Mouse (Mus musculus) cortical plate, adult 2 months (tissue): Measurements from ENCODE around the gene Olfr1047. TPM values are rescaled to one million over a fixed set of nuclear protein-coding genes. Genes with fewer than 3 reads are reported as not detected.
"Not testable (repeated sequence)": the region's sequence is repeated elsewhere in the genome, so short reads cannot be mapped to it uniquely, and the experiment has no call there.

Experiments used
- H3K27ac ChIP-seq: fragments of 200-500 bp; 2 replicates; pipeline ENCODE4 v1.5.1; 2012; ENCODE audit warnings: low read length, control low read depth, inconsistent platforms; ENCODE audit not compliant: insufficient read depth
- H3K4me1 ChIP-seq: fragments of 200-500 bp; 2 replicates; pipeline ENCODE4 v1.6.1; 2011; ENCODE audit warnings: low read length; ENCODE audit not compliant: control insufficient read depth, insufficient read depth
- H3K4me3 ChIP-seq: fragments of 200-500 bp; 2 replicates; pipeline ENCODE4 v1.5.1; 2011; ENCODE audit warnings: mild to moderate bottlenecking, low read length, control low read depth; ENCODE audit not compliant: insufficient read depth
- CTCF ChIP-seq: fragments of 200-500 bp; IDR thresholded peaks from 2 replicates; pipeline ENCODE4 v1.5.1; 2011; ENCODE audit warnings: mild to moderate bottlenecking, control low read depth, low read length; ENCODE audit not compliant: insufficient read depth; ENCODE audit errors: extremely low read depth
- POLR2A ChIP-seq: fragments of 200-500 bp; IDR thresholded peaks from 2 replicates; pipeline ENCODE4 v1.6.1; 2011; ENCODE audit warnings: mild to moderate bottlenecking, low read length, control low read depth; ENCODE audit not compliant: insufficient read depth; ENCODE audit errors: extremely low read depth
- polyA plus RNA-seq: library from polyadenylated mRNA; depleted of rRNA; stranded (reverse); fragments of >200 nt; gene quantifications from 2 replicates; pipeline ENCODE4 v1.2.3, GENCODE M21; 2012; rRNA removed

Gene Olfr1047
- polyA plus RNA-seq, result not detected in 2 replicates

GRCm38 (mm10) chr2:86231301-86231700, at the start of gene Olfr1047:
Gene Olfr1047, minus strand, starts transcription at chr2:86231401.
- TF ChIP-seq CTCF (no peak), POLR2A (no peak)
- H3K4me1 ChIP-seq, result no peaks in the 10 kb centered on the region
- no peak within 1 kb of the TSS for H3K4me3 ChIP-seq
- H3K27ac ChIP-seq, result no peak within 1 kb of the TSS

- not testable (repeated sequence) for H3K27ac ChIP-seq, H3K4me1 ChIP-seq, H3K4me3 ChIP-seq
Observed at GRCm38 (mm10) chr2:86278988-86279387, 47.8 kb upstream of the Olfr1047 start, which contains the start of gene Olfr1051. Gene Olfr1051, minus strand, starts transcription at chr2:86279088.

- not testable (repeated sequence) for H3K27ac ChIP-seq, H3K4me3 ChIP-seq, H3K4me1 ChIP-seq
Observed at GRCm38 (mm10) chr2:86258228-86258627, 27.0 kb upstream of the Olfr1047 start, which contains the start of gene Olfr1049. Gene Olfr1049, minus strand, starts transcription at chr2:86258328.

GRCm38 (mm10) chr2:86240189-86240588, 9.0 kb upstream of the Olfr1047 start, which contains the start of gene Olfr1048:
Gene Olfr1048, minus strand, starts transcription at chr2:86240289.
- H3K27ac ChIP-seq, result no peak within 1 kb of the TSS
- H3K4me1 ChIP-seq, result no peaks in the 10 kb centered on the region
- TF ChIP-seq POLR2A (no peak), CTCF (no peak)
- H3K4me3 ChIP-seq, result no peak within 1 kb of the TSS

- Histone ChIP-seq H3K4me3 (no peak within 1 kb of the TSS), H3K4me1 (no peaks in the 10 kb centered on the region), H3K27ac (no peak within 1 kb of the TSS)
- no peak for TF ChIP-seq CTCF
- TF ChIP-seq POLR2A, result no peak
Observed at GRCm38 (mm10) chr2:86219214-86219613, 12.0 kb downstream of the Olfr1047 start, which contains the start of gene Olfr1046. Gene Olfr1046, minus strand, starts transcription at chr2:86219314.

GRCm38 (mm10) chr2:86202909-86203308, 28.3 kb downstream of the Olfr1047 start, which contains the start of gene Olfr1045:
Gene Olfr1045, minus strand, starts transcription at chr2:86203009.
- TF ChIP-seq POLR2A, result no peak
- no peak for TF ChIP-seq CTCF
- Histone ChIP-seq H3K4me1 (no peaks in the 10 kb centered on the region), H3K4me3 (no peak within 1 kb of the TSS), H3K27ac (no peak within 1 kb of the TSS)

- Histone ChIP-seq H3K27ac (no peak overlapping the region), H3K4me1 (no peaks in the 10 kb centered on the region), H3K4me3 (no peak overlapping the region)
- TF ChIP-seq POLR2A (no peak), CTCF (no peak)
Observed at GRCm38 (mm10) chr2:86195863-86196262, 35.3 kb downstream of the Olfr1047 start.

- TF ChIP-seq CTCF (no peak), POLR2A (no peak)
- Histone ChIP-seq H3K4me1 (no peaks in the 10 kb centered on the region), H3K4me3 (no peak within 1 kb of the TSS), H3K27ac (no peak within 1 kb of the TSS)
Observed at GRCm38 (mm10) chr2:86185583-86185982, 45.6 kb downstream of the Olfr1047 start, which contains the start of gene Olfr52. Gene Olfr52, minus strand, starts transcription at chr2:86185683.

GRCm38 (mm10) chr2:86179950-86180349, 51.3 kb downstream of the Olfr1047 start:
- Histone ChIP-seq H3K4me1 (no peaks in the 10 kb centered on the region), H3K4me3 (no peak overlapping the region), H3K27ac (no peak overlapping the region)
- TF ChIP-seq CTCF, result no peak
- TF ChIP-seq POLR2A, result no peak

GRCm38 (mm10) chr2:86177720-86178119, 53.5 kb downstream of the Olfr1047 start, which contains the start of gene Olfr1044:
Gene Olfr1044, minus strand, starts transcription at chr2:86177820.
- no peaks in the 10 kb centered on the region for H3K4me1 ChIP-seq
- H3K4me3 ChIP-seq, result no peak within 1 kb of the TSS
- no peak within 1 kb of the TSS for H3K27ac ChIP-seq
- TF ChIP-seq POLR2A, result no peak

Other genes starting within 250 kb of the Olfr1047 start
- not detected in 2 replicates for gene Olfr1031, start 241.1 kb downstream of the Olfr1047 start, polyA plus RNA-seq
- not detected in 2 replicates for gene Olfr1032, start 225.9 kb downstream of the Olfr1047 start, polyA plus RNA-seq
- 0.13 and 0.17 TPM in 2 replicates for gene Olfr1033, start 210.8 kb downstream of the Olfr1047 start, polyA plus RNA-seq
- gene Olfr1034, start 185.5 kb downstream of the Olfr1047 start, polyA plus RNA-seq, result 0.02 TPM in 1 of 2 replicates, not detected in the other
- gene Olfr1036, start 157.4 kb downstream of the Olfr1047 start, polyA plus RNA-seq, result not detected in 2 replicates
- gene Olfr1037, start 144.0 kb downstream of the Olfr1047 start, polyA plus RNA-seq, result not detected in 2 replicates
- not detected in 2 replicates for gene Olfr1039, start 95.5 kb downstream of the Olfr1047 start, polyA plus RNA-seq
- gene Olfr1040, start 84.7 kb downstream of the Olfr1047 start, polyA plus RNA-seq, result not detected in 2 replicates
- not detected in 2 replicates for gene Olfr1042, start 69.6 kb downstream of the Olfr1047 start, polyA plus RNA-seq
- not detected in 2 replicates for gene Olfr1043, start 63.9 kb downstream of the Olfr1047 start, polyA plus RNA-seq
- gene Olfr1044, start 53.6 kb downstream of the Olfr1047 start, polyA plus RNA-seq, result not detected in 2 replicates
- not detected in 2 replicates for gene Olfr52, start 45.7 kb downstream of the Olfr1047 start, polyA plus RNA-seq
- gene Olfr1045, start 28.4 kb downstream of the Olfr1047 start, polyA plus RNA-seq, result not detected in 2 replicates
- gene Olfr1046, start 12.1 kb downstream of the Olfr1047 start, polyA plus RNA-seq, result not detected in 2 replicates
- not detected in 2 replicates for gene Olfr1048, start 8.9 kb upstream of the Olfr1047 start, polyA plus RNA-seq
- gene Olfr1049, start 26.9 kb upstream of the Olfr1047 start, polyA plus RNA-seq, result not detected in 2 replicates
- not detected in 2 replicates for gene Olfr1051, start 47.7 kb upstream of the Olfr1047 start, polyA plus RNA-seq
- not detected in 2 replicates for gene Olfr1052, start 61.1 kb upstream of the Olfr1047 start, polyA plus RNA-seq
- gene Olfr1053, start 83.9 kb upstream of the Olfr1047 start, polyA plus RNA-seq, result not detected in 2 replicates
- not detected in 2 replicates for gene Olfr1054, start 104.0 kb upstream of the Olfr1047 start, polyA plus RNA-seq
- not detected in 2 replicates for gene Olfr1055, start 118.9 kb upstream of the Olfr1047 start, polyA plus RNA-seq
- not detected in 2 replicates for gene Olfr1056, start 131.1 kb upstream of the Olfr1047 start, polyA plus RNA-seq
- gene Olfr1057, start 147.0 kb upstream of the Olfr1047 start, polyA plus RNA-seq, result not detected in 2 replicates
- not detected in 2 replicates for gene Olfr1058, start 157.2 kb upstream of the Olfr1047 start, polyA plus RNA-seq
- not detected in 2 replicates for gene Olfr1061, start 182.6 kb upstream of the Olfr1047 start, polyA plus RNA-seq
- gene Olfr1062, start 195.3 kb upstream of the Olfr1047 start, polyA plus RNA-seq, result not detected in 2 replicates
- not detected in 2 replicates for gene Olfr1065, start 219.2 kb upstream of the Olfr1047 start, polyA plus RNA-seq
- not detected in 2 replicates for gene Olfr1066, start 224.9 kb upstream of the Olfr1047 start, polyA plus RNA-seq